Mouse (Mus musculus) telencephalon, adult 2 months (tissue): Measurements from ENCODE around the gene Serp2.
"Not testable (repeated sequence)": the region's sequence is repeated elsewhere in the genome, so short reads cannot be mapped to it uniquely, and the experiment has no call there.

ENCODE experiments used
- DNase-seq: peaks from one replicate; pipeline ENCODE4 v3.0.0-alpha.2; 2011; ENCODE audit warnings: low read depth, low spot score

Serp2 gene

GRCm38 (mm10) chr14:76570292-76570691 is 13.6 kb upstream of the Serp2 start:
- DNase-seq = no peak

GRCm38 (mm10) chr14:76569271-76569961 is 12.7 kb upstream of the Serp2 start:
- DNase-seq = no peak

- no peak for DNase-seq
Measured at GRCm38 (mm10) chr14:76568548-76568947, 11.9 kb upstream of the Serp2 start.

GRCm38 (mm10) chr14:76567280-76567679 is 10.6 kb upstream of the Serp2 start:
- no peak for DNase-seq

- no peak for DNase-seq
Measured at GRCm38 (mm10) chr14:76566711-76567110, 10.0 kb upstream of the Serp2 start.

GRCm38 (mm10) chr14:76566193-76566592 is 9.5 kb upstream of the Serp2 start:
- no peak for DNase-seq

GRCm38 (mm10) chr14:76559208-76559607 is 2.5 kb upstream of the Serp2 start:
- DNase-seq = no peak

- DNase-seq = not testable (repeated sequence)
Measured at GRCm38 (mm10) chr14:76558171-76558570, 1.5 kb upstream of the Serp2 start.

- DNase-seq = peak; percentile 58
Measured at GRCm38 (mm10) chr14:76556031-76556851, 448 bp downstream of the Serp2 start.

- DNase-seq = peak; percentile 49
Measured at GRCm38 (mm10) chr14:76555263-76556030, 1.2 kb downstream of the Serp2 start.

GRCm38 (mm10) chr14:76544136-76544535 is 12.6 kb downstream of the Serp2 start:
- DNase-seq = no peak

- DNase-seq = no peak
Measured at GRCm38 (mm10) chr14:76541341-76541740, 15.3 kb downstream of the Serp2 start.

- peak; percentile 72 for DNase-seq
Measured at GRCm38 (mm10) chr14:76540005-76540670, 16.6 kb downstream of the Serp2 start.

- DNase-seq = no peak
Measured at GRCm38 (mm10) chr14:76536921-76537320, 19.8 kb downstream of the Serp2 start.

GRCm38 (mm10) chr14:76535096-76535495 is 21.6 kb downstream of the Serp2 start:
- DNase-seq = peak; percentile 21

- no peak for DNase-seq
Measured at GRCm38 (mm10) chr14:76533170-76533815, 23.4 kb downstream of the Serp2 start.

- DNase-seq = no peak
Measured at GRCm38 (mm10) chr14:76532257-76533169, 24.2 kb downstream of the Serp2 start.

- DNase-seq = no peak
Measured at GRCm38 (mm10) chr14:76531027-76531660, 25.5 kb downstream of the Serp2 start.

GRCm38 (mm10) chr14:76528641-76529040 is 28.0 kb downstream of the Serp2 start:
- no peak for DNase-seq
